Mouse (Mus musculus) E14TG2a.4 (cell line): ENCODE data around the gene Abhd13.

ENCODE experiments used
- CTCF ChIP-seq: conservative IDR thresholded peaks from 2 replicates; pipeline ENCODE4 v1.5.1; 2014; ENCODE audit warnings: low read length
- NANOG ChIP-seq: IDR thresholded peaks from 2 replicates; pipeline ENCODE4 v1.6.1; 2014; ENCODE audit warnings: borderline replicate concordance, low read length, mixed read lengths
- POU5F1 ChIP-seq: IDR thresholded peaks from 2 replicates; pipeline ENCODE4 v1.6.1; 2014; ENCODE audit warnings: low read length, borderline replicate concordance

GRCm38 (mm10) chr8:10030320-10031060, 53.0 kb downstream of the Abhd13 start:
- TF ChIP-seq CTCF = no peak
- no peak for TF ChIP-seq NANOG
- no peak for TF ChIP-seq POU5F1
